ENCODE assay signal across 8 mouse cellular contexts in the genomic region with DNA sequence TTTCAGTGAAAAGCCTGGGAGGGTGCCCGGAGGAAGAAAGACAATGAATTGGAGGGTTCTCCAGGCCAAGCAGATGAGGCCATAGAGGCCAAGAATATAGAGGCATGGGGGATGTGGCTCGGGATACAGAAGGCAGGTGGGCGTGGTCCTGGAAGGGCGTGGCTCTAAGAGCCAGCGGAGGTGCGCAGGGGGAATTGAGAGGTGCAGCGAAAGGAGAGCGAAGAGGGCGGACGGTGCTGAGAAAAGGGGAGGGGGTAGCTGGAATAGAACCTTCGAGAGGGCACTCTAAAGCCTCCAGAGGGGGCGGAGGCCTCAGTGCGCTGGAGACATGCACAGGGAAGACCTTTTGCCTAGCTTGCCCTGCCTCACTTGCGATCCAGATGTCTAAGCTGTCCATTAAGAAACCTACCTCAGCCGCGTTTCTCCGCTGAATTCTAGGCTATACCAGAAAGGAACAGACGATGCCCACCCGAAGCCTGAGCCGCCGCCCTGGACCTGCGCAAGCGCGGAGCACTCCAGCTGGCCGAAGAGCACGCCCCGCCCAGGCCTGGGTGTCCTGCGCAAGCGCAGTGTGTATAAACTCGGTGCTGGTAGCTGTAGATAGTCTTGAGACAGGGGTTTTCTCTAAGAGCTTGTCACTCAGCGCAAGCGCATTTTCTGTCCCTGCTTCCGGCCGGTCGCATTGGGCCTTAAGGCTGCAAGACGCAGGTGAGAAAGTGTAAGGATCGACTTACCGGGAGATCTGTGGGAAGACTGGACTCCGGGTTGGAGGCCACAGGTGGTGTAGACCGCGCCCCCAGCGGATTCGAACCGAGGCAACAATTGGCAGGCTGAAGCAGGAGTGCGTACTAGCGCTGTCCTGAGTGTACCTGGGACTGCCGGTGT. TPM values are rescaled to one million over a fixed set of nuclear protein-coding genes. Genes with fewer than 3 reads are reported as not detected.
DNase-seq lines count a peak whose midpoint lies in the region; ATAC-seq lines count a peak whose summit lies in the region.

A gene (minus strand): TSS at position 525 of the 885 bp plus-strand sequence.

- peak within 1 kb of the TSS; percentile 70 for H3K9ac ChIP-seq in hindbrain, embryonic 11.5 days (ENCODE audit: low read depth, low read length)

- peak within 1 kb of the TSS; percentile 78 for H3K4me2 ChIP-seq in hindbrain, embryonic 11.5 days (replicated peaks; ENCODE audit: low read depth, low read length)

- H3K4me1 ChIP-seq in hindbrain, embryonic 11.5 days (replicated peaks; ENCODE audit: control insufficient read depth, insufficient read depth, low read length): no peaks in the 10 kb centered on the region

- no peaks in the 10 kb centered on the region for H3K36me3 ChIP-seq in hindbrain, embryonic 11.5 days (ENCODE audit: control insufficient read depth, insufficient read depth, low read length)

- H3K9me3 ChIP-seq in hindbrain, embryonic 11.5 days (ENCODE audit: control insufficient read depth, low read length): no peaks in the 10 kb centered on the region

- no peaks in the 10 kb centered on the region for H3K27me3 ChIP-seq in hindbrain, embryonic 11.5 days (ENCODE audit: control insufficient read depth, insufficient read depth, low read length)

- peak within 1 kb of the TSS; percentile 89 for H3K27ac ChIP-seq in hindbrain, embryonic 11.5 days (ENCODE audit: low read depth, low read length)

- DNase-seq in Muller cell, postnatal 12 days (ENCODE audit: inconsistent ontology term): peak; percentile 96
- DNase-seq in cerebellum, adult 9-11 months: peak; percentile 90
- DNase-seq in frontal cortex, adult 2 months (ENCODE audit: extremely low spot score in 1 of 2, low spot score in 1 of 2): peak; percentile 69 to 90
- DNase-seq in hindbrain, embryonic 11.5 days (ENCODE audit: low spot score): peak; percentile 98
- peak; percentile 86 to 91 for DNase-seq in layer of hippocampus, postnatal 10 days (ENCODE audit: low spot score in 2 of 2)
- peak; percentile 95 for DNase-seq in lung, postnatal 10 days
- peak; percentile 93 for DNase-seq in ovary, postnatal 36 days (ENCODE audit: low spot score)
- DNase-seq in thymus, postnatal 25 days: peak; percentile 89

- ATAC-seq in hindbrain, embryonic 11.5 days (ENCODE audit: low FRiP score): peak; percentile 99

- WGBS in hindbrain, embryonic 11.5 days: 1% methylated on average over 47 of the region's 47 CpGs

- peak within 1 kb of the TSS; percentile 66 for H3K4me3 ChIP-seq in hindbrain, embryonic 11.5 days (ENCODE audit: low read depth, low read length)

RNA-seq across cellular contexts. Expression of the gene that starts here (rescaled TPM):
- 91.5 and 98.4 TPM in 2 replicates for polyA plus RNA-seq in frontal cortex, adult 2 months (2012; rRNA removed)
- 113 TPM in 2 replicates for polyA plus RNA-seq in hindbrain, embryonic 11.5 days (2014; fragmentation: Nextera tagmentation; extraction: Ambion mirVana)
- total RNA-seq in layer of hippocampus, postnatal 10 days (2021): 100 to 1,000 TPM in 1 of 2 experiments, 10 to 100 TPM in 1; 95.7 to 100 TPM

Comparison
In these comparisons a context has a peak if more than half of its experiments do, and no peak if none do; other contexts are left out.
1. Peak in every context shown above with its lines: DNase-seq, ATAC-seq, H3K4me3 ChIP-seq and H3K27ac ChIP-seq.